Mouse (Mus musculus): ENCODE results near the gene Tsc2. TPM values are rescaled to one million over a fixed set of nuclear protein-coding genes. Genes with fewer than 3 reads are reported as not detected.

The Tsc2 gene
- polyA plus RNA-seq, 1 experiment from 2014 or later = 89.5 TPM

DNA sequence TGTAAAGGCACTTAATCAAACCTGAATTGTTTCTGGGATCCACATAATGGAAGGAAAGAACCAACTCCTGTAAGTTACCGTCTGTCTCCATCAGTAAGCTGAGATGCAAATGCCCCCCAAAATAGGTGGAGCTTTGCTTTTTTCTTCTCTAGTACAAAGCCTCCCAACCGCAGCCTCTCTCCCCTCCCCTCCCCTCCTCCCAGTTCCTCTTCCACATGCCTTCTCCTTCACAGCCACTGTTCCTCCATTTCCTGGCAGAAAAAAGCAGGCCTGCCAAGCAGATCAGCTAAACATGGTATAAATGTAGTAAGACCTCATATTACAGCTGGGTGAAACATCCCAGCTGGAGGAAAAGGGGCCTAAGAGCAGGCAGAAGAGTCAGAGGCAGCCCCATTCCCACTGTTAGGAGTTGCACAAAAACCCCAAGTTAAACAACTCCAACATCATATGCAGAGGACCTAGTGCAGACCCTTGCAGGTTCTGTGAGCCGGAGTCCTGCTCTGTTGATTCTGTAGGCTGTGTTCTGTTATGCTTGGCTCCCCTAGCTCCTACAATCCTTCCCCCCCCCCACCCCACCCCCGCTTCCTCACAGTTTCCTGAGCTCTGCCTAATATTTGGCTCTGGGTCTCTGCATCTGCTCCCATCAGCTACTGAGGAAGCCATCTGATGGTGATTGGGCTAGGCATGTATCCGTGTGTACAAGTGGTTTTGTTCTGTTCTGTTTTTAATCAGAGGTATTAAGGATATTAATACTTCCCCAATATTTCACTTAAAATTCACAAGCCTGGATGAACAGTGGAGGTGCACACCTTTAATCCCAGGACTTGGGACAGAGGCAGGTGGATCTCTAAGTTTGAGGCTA, 48.6 kb downstream of the Tsc2 start:
- Histone ChIP-seq H3K27me3 (ENCODE audit: control insufficient read depth, insufficient read depth, low read length) (no peaks in the 10 kb centered on the region), H3K4me1 (ENCODE audit: control insufficient read depth, insufficient read depth, low read length) (no peaks in the 10 kb centered on the region), H3K36me3 (ENCODE audit: control insufficient read depth, insufficient read depth, low read length) (peaks cover 87% of the 10 kb centered on the region), H3K9me3 (ENCODE audit: control insufficient read depth, low read length) (no peaks in the 10 kb centered on the region), H3K27ac (replicated peaks; ENCODE audit: low read depth, low read length) (no peak overlapping the region), H3K4me3 (replicated peaks; ENCODE audit: low read depth, low read length) (no peak overlapping the region), H3K4me2 (ENCODE audit: low read length) (no peak overlapping the region), H3K9ac (replicated peaks; ENCODE audit: low read length) (no peak overlapping the region)
- DNase-seq (no peak), ATAC-seq (ENCODE audit: low FRiP score, low TSS enrichment) (no peak)
- WGBS = 70% methylated on average over 5 of the region's 5 CpGs

DNA sequence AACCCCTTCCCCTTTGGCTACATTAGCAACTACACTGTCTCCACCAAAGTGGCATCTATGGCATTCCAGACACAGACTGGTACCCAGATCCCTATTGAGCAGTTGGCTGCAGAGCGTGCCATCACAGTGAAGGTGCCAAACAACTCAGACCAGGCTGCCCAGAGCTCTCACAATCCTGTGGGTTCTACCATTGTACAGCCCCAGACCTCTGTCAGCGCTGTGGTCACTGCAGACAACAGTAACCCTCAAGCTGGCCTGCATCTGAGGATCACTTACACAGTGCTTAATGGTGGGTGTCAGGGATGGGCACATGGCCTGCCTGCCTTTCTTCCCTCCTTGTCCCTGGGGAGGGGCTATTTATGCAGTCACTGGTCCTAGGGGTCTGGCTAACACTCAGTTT, 52.1 kb downstream of the Tsc2 start:
- no peaks in the 10 kb centered on the region for H3K4me1 ChIP-seq (ENCODE audit: control insufficient read depth, insufficient read depth, low read length)
- H3K27ac ChIP-seq (replicated peaks; ENCODE audit: low read depth, low read length) = no peak overlapping the region
- H3K4me3 ChIP-seq (replicated peaks; ENCODE audit: low read depth, low read length) = no peak overlapping the region
- H3K4me2 ChIP-seq (ENCODE audit: low read length) = no peak overlapping the region
- DNase-seq (no peak), ATAC-seq (ENCODE audit: low FRiP score, low TSS enrichment) (no peak)
- no peaks in the 10 kb centered on the region for H3K27me3 ChIP-seq (ENCODE audit: control insufficient read depth, insufficient read depth, low read length)
- peaks cover 88% of the 10 kb centered on the region for H3K36me3 ChIP-seq (ENCODE audit: control insufficient read depth, insufficient read depth, low read length)
- 98% methylated on average over 2 of the region's 2 CpGs for WGBS
- no peaks in the 10 kb centered on the region for H3K9me3 ChIP-seq (ENCODE audit: control insufficient read depth, low read length)
- no peak overlapping the region for H3K9ac ChIP-seq (replicated peaks; ENCODE audit: low read length)

DNA sequence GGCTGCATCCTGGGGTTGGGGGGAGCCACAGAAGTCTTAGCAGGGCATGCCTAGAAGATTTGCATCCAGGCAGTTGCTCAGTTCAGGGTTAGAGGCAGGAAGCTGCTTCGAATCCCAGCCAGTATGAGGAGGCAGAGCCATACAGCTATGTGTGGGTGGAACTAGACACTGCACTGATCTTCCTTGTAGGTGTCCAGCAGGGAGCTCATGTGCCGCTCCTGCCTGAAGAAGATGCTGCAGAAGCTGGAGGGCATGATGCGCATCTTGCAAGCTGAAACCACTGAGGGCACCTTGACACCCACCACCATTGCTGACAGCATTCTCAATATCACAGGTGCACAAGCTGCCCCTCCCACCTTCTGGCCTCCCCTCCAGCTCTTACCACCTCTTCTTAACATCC, 52.9 kb downstream of the Tsc2 start:
- Histone ChIP-seq H3K4me3 (replicated peaks; ENCODE audit: low read depth, low read length) (no peak overlapping the region), H3K27me3 (ENCODE audit: control insufficient read depth, insufficient read depth, low read length) (no peaks in the 10 kb centered on the region), H3K4me1 (ENCODE audit: control insufficient read depth, insufficient read depth, low read length) (no peaks in the 10 kb centered on the region), H3K27ac (replicated peaks; ENCODE audit: low read depth, low read length) (no peak overlapping the region), H3K9ac (replicated peaks; ENCODE audit: low read length) (no peak overlapping the region), H3K9me3 (ENCODE audit: control insufficient read depth, low read length) (no peaks in the 10 kb centered on the region), H3K36me3 (ENCODE audit: control insufficient read depth, insufficient read depth, low read length) (peaks cover 89% of the 10 kb centered on the region), H3K4me2 (ENCODE audit: low read length) (no peak overlapping the region)
- no peak for ATAC-seq (ENCODE audit: low FRiP score, low TSS enrichment)
- 98% methylated on average over 3 of the region's 3 CpGs for WGBS
- no peak for DNase-seq

DNA sequence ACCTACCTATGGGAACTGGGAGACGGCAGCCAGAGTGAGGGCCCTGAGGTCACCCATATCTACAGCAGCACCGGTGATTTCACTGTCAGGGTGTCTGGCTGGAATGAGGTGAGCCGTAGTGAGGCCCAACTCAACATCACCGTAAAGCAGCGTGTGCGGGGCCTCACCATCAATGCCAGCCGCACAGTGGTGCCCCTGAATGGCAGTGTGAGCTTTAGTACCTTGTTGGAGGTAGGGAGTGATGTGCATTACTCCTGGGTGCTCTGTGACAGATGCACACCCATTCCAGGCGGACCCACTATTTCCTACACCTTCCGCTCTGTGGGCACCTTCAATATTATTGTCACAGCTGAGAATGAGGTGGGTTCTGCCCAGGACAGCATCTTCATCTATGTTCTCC, 58.6 kb downstream of the Tsc2 start:
- ATAC-seq (ENCODE audit: low FRiP score, low TSS enrichment) (no peak), DNase-seq (no peak)
- no peak overlapping the region for H3K9ac ChIP-seq (replicated peaks; ENCODE audit: low read length)
- no peak overlapping the region for H3K4me2 ChIP-seq (ENCODE audit: low read length)
- peaks cover 93% of the 10 kb centered on the region for H3K36me3 ChIP-seq (ENCODE audit: control insufficient read depth, insufficient read depth, low read length)
- no peaks in the 10 kb centered on the region for H3K4me1 ChIP-seq (ENCODE audit: control insufficient read depth, insufficient read depth, low read length)
- no peak overlapping the region for H3K4me3 ChIP-seq (replicated peaks; ENCODE audit: low read depth, low read length)
- no peaks in the 10 kb centered on the region for H3K27me3 ChIP-seq (ENCODE audit: control insufficient read depth, insufficient read depth, low read length)
- H3K9me3 ChIP-seq (ENCODE audit: control insufficient read depth, low read length) = no peaks in the 10 kb centered on the region
- H3K27ac ChIP-seq (replicated peaks; ENCODE audit: low read depth, low read length) = no peak overlapping the region
- whole genome bisulfite sequencing = 94% methylated on average over 9 of the region's 9 CpGs

DNA sequence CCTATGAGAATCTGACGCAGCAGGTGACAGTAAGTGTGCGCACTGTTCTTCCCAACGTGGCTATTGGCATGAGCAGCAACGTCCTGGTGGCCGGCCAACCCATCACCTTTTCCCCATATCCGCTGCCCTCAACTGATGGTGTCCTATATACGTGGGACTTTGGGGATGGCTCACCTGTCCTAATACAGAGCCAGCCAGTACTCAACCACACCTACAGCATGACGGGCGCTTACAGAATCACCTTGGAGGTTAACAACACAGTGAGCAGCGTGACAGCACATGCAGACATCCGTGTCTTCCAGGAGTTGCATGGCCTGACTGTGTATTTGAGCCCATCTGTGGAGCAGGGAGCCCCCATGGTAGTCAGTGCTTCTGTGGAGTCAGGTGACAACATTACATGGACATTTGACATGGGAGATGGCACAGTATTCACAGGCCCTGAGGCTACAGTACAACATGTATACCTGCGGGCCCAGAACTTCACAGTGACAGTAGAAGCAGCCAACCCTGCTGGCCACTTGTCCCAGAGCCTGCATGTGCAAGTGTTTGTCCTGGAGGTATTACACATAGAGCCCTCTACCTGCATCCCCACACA, 59.7 kb downstream of the Tsc2 start:
- no peak for DNase-seq
- H3K36me3 ChIP-seq (ENCODE audit: control insufficient read depth, insufficient read depth, low read length) = peaks cover 90% of the 10 kb centered on the region
- 95% methylated on average over 12 of the region's 12 CpGs for WGBS

DNA sequence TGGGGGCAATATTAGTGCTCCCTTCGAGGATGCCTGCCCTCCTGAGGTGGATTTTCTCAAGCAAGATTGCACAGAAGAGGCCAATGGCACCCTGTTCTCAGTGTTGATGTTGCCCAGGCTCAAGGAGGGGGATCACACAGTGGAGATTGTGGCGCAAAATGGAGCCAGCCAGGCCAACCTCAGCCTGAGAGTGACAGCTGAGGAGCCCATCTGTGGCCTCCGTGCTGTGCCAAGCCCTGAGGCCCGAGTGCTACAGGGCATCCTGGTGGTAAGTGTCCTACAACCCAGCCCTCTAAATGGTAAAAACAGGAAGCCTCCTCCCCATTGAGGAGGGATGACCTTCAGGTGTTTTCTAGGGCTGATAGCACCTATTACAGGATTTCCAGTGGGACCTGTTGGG, 62.6 kb downstream of the Tsc2 start:
- no peaks in the 10 kb centered on the region for H3K27me3 ChIP-seq (ENCODE audit: control insufficient read depth, insufficient read depth, low read length)
- no peaks in the 10 kb centered on the region for H3K4me1 ChIP-seq (ENCODE audit: control insufficient read depth, insufficient read depth, low read length)
- 94% methylated on average over 4 of the region's 4 CpGs for WGBS
- no peak overlapping the region for H3K9ac ChIP-seq (replicated peaks; ENCODE audit: low read length)
- peaks cover 84% of the 10 kb centered on the region for H3K36me3 ChIP-seq (ENCODE audit: control insufficient read depth, insufficient read depth, low read length)
- no peak overlapping the region for H3K27ac ChIP-seq (replicated peaks; ENCODE audit: low read depth, low read length)
- no peak overlapping the region for H3K4me3 ChIP-seq (replicated peaks; ENCODE audit: low read depth, low read length)
- ATAC-seq (ENCODE audit: low FRiP score, low TSS enrichment) (no peak), DNase-seq (no peak)
- H3K9me3 ChIP-seq (ENCODE audit: control insufficient read depth, low read length) = no peaks in the 10 kb centered on the region
- no peak overlapping the region for H3K4me2 ChIP-seq (ENCODE audit: low read length)

More for the DNA sequence above, 59.7 kb downstream of the Tsc2 start:
- H3K4me2 ChIP-seq (ENCODE audit: low read length) = no peak overlapping the region
- no peak overlapping the region for H3K27ac ChIP-seq (replicated peaks; ENCODE audit: low read depth, low read length)
- no peaks in the 10 kb centered on the region for H3K9me3 ChIP-seq (ENCODE audit: control insufficient read depth, low read length)
- H3K4me1 ChIP-seq (ENCODE audit: control insufficient read depth, insufficient read depth, low read length) = no peaks in the 10 kb centered on the region
- H3K4me3 ChIP-seq (replicated peaks; ENCODE audit: low read depth, low read length) = no peak overlapping the region
- no peak for ATAC-seq (ENCODE audit: low FRiP score, low TSS enrichment)
- no peaks in the 10 kb centered on the region for H3K27me3 ChIP-seq (ENCODE audit: control insufficient read depth, insufficient read depth, low read length)
- no peak overlapping the region for H3K9ac ChIP-seq (replicated peaks; ENCODE audit: low read length)

DNA sequence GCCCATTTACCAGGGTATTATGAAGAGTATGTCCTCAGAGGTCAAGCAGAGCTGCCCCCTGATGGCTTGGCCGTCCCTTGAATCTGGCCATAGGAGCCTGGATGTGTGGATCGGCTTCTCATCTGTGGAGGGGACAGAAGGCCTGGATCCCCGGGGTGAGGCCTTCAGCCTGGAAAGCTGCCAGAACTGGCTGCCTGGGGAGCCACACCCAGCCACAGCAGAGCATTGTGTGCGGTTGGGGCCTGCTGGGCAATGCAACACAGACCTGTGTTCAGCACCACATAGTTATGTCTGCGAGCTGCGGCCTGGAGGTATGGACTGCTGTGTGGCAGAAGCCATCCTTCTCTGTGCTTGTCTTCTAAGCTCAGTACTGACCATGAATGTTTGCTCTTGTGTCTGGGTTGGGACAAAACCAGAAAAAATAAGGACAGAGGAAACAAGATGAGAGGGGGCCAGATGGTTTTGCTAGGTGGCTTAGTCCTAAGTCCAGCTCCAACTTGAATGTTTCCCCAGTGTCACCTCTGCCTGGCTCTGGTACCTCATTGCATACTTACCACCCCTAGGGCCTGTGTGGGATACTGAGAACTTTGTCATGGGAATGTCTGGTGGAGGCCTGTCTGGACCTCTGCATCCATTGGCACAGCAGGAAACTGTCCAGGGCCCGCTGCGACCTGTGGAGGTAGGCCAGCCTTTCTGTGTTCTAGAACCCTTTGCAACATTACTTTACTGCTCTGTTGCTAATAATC, 65.2 kb downstream of the Tsc2 start:
- 76% methylated on average over 8 of the region's 8 CpGs for WGBS
- H3K9me3 ChIP-seq (ENCODE audit: control insufficient read depth, low read length) = no peaks in the 10 kb centered on the region
- H3K36me3 ChIP-seq (ENCODE audit: control insufficient read depth, insufficient read depth, low read length) = peaks cover 59% of the 10 kb centered on the region
- H3K4me3 ChIP-seq (replicated peaks; ENCODE audit: low read depth, low read length) = no peak overlapping the region
- H3K9ac ChIP-seq (replicated peaks; ENCODE audit: low read length) = no peak overlapping the region
- H3K4me1 ChIP-seq (ENCODE audit: control insufficient read depth, insufficient read depth, low read length) = no peaks in the 10 kb centered on the region
- ATAC-seq (ENCODE audit: low FRiP score, low TSS enrichment) = no peak
- H3K27me3 ChIP-seq (ENCODE audit: control insufficient read depth, insufficient read depth, low read length) = no peaks in the 10 kb centered on the region
- no peak for DNase-seq
- H3K4me2 ChIP-seq (ENCODE audit: low read length) = no peak overlapping the region
- H3K27ac ChIP-seq (replicated peaks; ENCODE audit: low read depth, low read length) = no peak overlapping the region

DNA sequence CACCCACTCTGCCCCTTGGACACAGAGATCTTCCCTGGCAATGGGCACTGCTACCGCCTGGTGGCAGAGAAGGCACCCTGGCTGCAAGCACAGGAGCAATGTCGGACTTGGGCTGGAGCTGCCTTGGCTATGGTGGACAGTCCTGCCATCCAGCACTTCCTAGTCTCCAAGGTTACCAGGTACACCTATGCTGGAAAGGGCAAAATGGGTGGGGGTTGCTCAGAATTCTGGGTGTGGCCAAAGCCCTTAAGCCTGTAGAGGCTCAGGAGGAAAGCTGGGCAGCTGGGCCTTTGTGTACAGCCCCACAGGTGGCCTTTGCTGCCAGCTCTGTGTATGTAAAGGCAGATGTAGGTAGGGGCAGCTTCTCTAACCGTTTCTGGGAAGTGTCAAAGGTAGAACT, 66.6 kb downstream of the Tsc2 start:
- Histone ChIP-seq H3K4me3 (replicated peaks; ENCODE audit: low read depth, low read length) (no peak overlapping the region), H3K4me1 (ENCODE audit: control insufficient read depth, insufficient read depth, low read length) (no peaks in the 10 kb centered on the region), H3K36me3 (ENCODE audit: control insufficient read depth, insufficient read depth, low read length) (peaks cover 47% of the 10 kb centered on the region), H3K27ac (replicated peaks; ENCODE audit: low read depth, low read length) (no peak overlapping the region), H3K27me3 (ENCODE audit: control insufficient read depth, insufficient read depth, low read length) (no peaks in the 10 kb centered on the region), H3K9me3 (ENCODE audit: control insufficient read depth, low read length) (no peaks in the 10 kb centered on the region), H3K4me2 (ENCODE audit: low read length) (no peak overlapping the region), H3K9ac (replicated peaks; ENCODE audit: low read length) (no peak overlapping the region)
- no peak for ATAC-seq (ENCODE audit: low FRiP score, low TSS enrichment)
- no peak for DNase-seq
- 77% methylated on average over 3 of the region's 3 CpGs for WGBS
